Mouse (Mus musculus): ENCODE data around the gene Stmnd1.

DNA sequence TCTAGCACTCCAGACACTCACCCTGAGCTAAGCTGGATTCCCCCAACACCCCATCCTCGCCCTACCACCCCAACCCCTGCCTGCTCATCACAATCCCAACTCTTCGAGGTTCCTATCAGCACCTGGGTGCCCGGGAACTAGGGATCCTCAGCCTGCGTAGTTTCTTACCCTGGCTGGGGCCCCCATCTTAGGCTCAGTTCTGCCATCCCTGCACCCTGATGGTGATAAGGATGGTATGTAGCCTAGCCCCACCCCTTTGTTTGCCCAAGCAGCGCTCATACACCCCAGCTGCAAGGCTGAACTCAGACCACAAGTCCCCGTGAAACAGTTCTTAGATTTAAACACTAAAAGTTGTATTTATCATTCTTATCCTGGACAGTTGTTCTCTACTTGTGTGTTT, 17.9 kb upstream of the Stmnd1 start:
- no peak for TF ChIP-seq CTCF (IDR thresholded peaks at IDR 0.05; ENCODE audit: insufficient read depth, low read depth, low read length)
- TF ChIP-seq POLR2A (IDR thresholded peaks at IDR 0.05; ENCODE audit: insufficient read depth, low read depth, low read length): no peak

Data from olfactory bulb, adult 2 months (tissue).